Mouse (Mus musculus): ENCODE results near the gene Gm12216.

Gene Gm12216

DNA sequence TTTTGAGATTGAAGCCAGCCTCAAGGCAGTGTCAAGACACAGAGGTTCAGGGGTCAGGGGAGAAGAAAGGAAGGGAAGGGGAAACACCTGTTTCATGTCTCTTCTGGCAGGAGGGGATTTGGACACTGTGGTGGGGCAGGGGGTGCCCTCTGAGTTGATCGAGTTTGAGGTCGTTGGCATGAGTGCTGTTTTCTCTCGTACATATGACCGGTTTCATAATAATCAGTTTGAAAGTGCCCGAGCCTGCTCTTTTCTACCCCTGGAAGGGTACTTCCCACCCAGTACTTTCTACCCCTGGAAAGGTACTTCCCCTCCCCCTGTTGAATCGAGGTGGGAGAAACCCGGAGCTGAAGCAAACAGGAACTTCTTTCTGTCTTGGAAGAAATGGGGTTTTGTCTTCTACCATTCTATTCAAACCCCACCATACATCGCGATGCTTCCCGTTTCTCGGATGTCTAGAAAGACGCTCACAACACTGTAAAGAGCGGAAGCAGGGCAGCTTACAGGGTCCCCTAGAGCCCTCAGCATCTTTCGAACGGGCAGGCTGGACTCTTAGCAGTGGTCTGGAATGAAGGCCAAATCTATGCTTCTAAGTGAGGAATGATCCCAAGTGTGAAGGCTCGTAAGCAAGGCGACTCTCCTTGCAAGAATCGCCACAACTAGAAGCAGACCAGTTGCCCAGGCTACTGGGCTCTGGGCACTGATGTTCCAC, 123.9 kb downstream of the Gm12216 start:
- no peak for DNase-seq

DNA sequence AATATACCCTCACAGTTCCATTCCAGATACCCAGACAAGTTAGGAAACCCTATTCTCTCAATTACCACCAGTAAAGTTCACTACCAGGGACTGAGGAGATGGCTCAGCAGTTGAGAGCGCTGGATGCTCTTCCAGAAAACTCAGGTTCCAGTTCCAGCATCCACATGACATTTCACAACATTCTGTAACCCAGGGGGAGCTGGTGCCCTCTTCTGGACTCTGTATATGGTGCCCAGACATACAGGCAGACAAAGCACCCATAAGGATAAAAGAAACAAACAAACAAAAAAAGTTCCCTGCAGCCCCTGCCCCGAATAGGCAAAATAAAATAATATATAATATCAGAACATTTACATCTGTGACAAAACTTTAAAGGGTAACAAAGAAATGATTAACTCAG, 124.6 kb downstream of the Gm12216 start:
- no peak for DNase-seq

DNA sequence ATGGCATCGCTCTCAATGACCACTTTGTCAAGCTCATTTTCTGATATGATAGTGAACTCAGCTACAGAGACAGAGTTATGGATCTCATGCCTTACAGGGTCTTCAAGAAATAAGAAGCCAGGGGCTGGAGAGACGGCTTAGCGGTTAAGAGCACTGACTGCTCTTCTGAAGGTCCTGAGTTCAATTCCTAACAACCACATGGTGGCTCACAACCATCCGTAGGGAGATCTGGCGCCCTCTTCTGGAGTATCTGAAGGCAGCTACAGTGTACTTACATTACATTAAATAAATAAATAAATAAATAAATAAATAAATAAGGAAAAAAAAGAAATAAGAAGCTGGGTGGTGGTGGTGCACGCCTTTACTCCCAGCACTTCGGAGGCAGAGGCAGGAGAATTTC, 125.2 kb downstream of the Gm12216 start:
- no peak for DNase-seq
